ENCODE assay signal across 8 mouse cellular contexts in the genomic region with DNA sequence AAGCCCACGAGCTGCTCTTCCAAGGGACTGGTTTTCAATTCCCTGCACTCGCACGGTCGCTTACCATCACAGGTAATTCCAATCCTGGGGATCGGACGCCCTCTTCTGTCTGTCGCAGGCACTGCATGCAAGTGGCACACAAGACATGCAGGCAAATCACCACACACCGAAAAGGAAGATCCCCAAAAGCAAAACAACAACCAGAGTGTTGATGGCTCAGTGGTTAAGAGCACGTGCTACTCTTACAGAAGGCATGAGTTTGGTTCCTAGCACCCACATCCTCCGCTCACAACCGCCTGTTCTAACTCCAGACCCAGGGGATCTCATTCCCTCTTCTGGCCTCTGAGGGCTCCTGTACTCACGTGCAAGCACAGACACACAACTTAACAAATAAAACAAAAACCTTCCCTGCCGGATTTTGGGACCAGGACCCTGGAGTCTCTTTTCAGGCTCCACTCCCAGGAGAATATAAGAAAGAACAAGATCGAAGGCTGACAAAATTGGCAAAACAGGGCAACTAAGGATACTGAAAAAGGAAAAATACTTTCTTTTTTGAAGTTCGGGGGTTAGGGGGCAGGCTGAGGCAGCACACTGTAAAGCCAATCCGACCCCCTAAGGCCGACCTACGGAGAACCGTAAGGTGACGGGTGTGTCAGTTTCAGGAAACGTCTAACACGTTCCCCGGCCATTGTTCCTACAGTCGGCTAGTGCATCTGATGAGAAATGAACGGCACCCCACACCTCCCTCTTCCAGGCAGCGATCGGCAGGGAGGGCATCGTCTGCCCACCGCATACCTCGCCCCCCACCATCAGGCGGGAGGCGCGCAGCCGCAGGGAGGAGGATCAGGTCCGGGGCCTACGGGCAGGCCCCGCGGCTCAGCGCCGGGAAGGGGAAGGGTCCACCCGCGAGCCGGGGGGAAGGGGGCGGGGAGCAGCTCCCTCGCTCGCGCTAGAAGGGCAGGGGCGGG. TPM values are rescaled to one million over a fixed set of nuclear protein-coding genes. Genes with fewer than 3 reads are reported as not detected.
DNase-seq lines count a peak whose midpoint lies in the region; ATAC-seq and TF ChIP-seq lines count a peak whose summit lies in the region.

No protein-coding gene starts in this region.

- peak overlapping the region; percentile 76 for H3K4me3 ChIP-seq in intestine, postnatal 0 days (ENCODE audit: low read depth, low read length)
- H3K4me3 ChIP-seq in liver, adult 2 months (ENCODE audit: insufficient read depth, low read depth, low read length): peak overlapping the region; percentile 74
- peak overlapping the region; percentile 81 for H3K4me3 ChIP-seq in midbrain, postnatal 0 days (ENCODE audit: low read depth, low read length)
- peak overlapping the region; percentile 93 for H3K4me3 ChIP-seq in testis, adult 2 months (ENCODE audit: control insufficient read depth, low read depth, low read length)

- peak overlapping the region; percentile 87 for H3K9ac ChIP-seq in intestine, postnatal 0 days (ENCODE audit: low read depth, low read length)
- H3K9ac ChIP-seq in liver, adult 2 months (ENCODE audit: low read depth, low read length): peak overlapping the region; percentile 88
- peak overlapping the region; percentile 84 for H3K9ac ChIP-seq in midbrain, postnatal 0 days (replicated peaks; ENCODE audit: low read length, poor library complexity, severe bottlenecking)

- no peak for TF ChIP-seq POLR2A in liver, adult 2 months (IDR thresholded peaks at IDR 0.05; ENCODE audit: extremely low read depth, insufficient read depth, low read length)
- TF ChIP-seq POLR2A in testis, adult 2 months (IDR thresholded peaks at IDR 0.05; ENCODE audit: control insufficient read depth, low read depth, low read length): no peak

- peak; percentile 82 for TF ChIP-seq CTCF in intestine, postnatal 0 days (IDR thresholded peaks at IDR 0.05; ENCODE audit: low read depth)
- peak; percentile 87 for TF ChIP-seq CTCF in liver, adult 2 months (IDR thresholded peaks at IDR 0.05; ENCODE audit: low read depth, low read length)
- TF ChIP-seq CTCF in midbrain, postnatal 0 days (IDR thresholded peaks at IDR 0.05): peak; percentile 72
- TF ChIP-seq CTCF in testis, adult 2 months (IDR thresholded peaks at IDR 0.05; ENCODE audit: control insufficient read depth, insufficient read depth, insufficient replicate concordance, low read depth, low read length): peak; percentile 73; the same call in 1 of the 2 replicates

- peak; percentile 76 for DNase-seq in CD4-positive helper T cell, adult 2 months (ENCODE audit: low read depth, low spot score)
- peak; percentile 46 for DNase-seq in adrenal gland, adult 2 months
- peak; percentile 82 for DNase-seq in embryo, embryonic 10.5 days (ENCODE audit: low spot score)
- peak; percentile 40 for DNase-seq in liver, adult 2 months (ENCODE audit: extremely low read depth, low read depth, low spot score)
- DNase-seq in midbrain, postnatal 0 days (ENCODE audit: low spot score): peak; percentile 35

- peaks cover 33% of the 10 kb centered on the region for H3K36me3 ChIP-seq in intestine, postnatal 0 days (ENCODE audit: control insufficient read depth, insufficient read depth)
- H3K36me3 ChIP-seq in liver, adult 2 months (ENCODE audit: control insufficient read depth, insufficient read depth, low read length): peaks cover 22% of the 10 kb centered on the region
- peaks cover 12% of the 10 kb centered on the region for H3K36me3 ChIP-seq in midbrain, postnatal 0 days (ENCODE audit: insufficient read depth, low read length)
- H3K36me3 ChIP-seq in testis, adult 2 months (ENCODE audit: control insufficient read depth, insufficient read depth, low read length): peaks cover 2% of the 10 kb centered on the region

- H3K27me3 ChIP-seq in intestine, postnatal 0 days (replicated peaks; ENCODE audit: control insufficient read depth, insufficient read depth, low read length): no peaks in the 10 kb centered on the region
- no peaks in the 10 kb centered on the region for H3K27me3 ChIP-seq in liver, adult 2 months (ENCODE audit: control insufficient read depth, insufficient read depth, low read length)
- no peaks in the 10 kb centered on the region for H3K27me3 ChIP-seq in midbrain, postnatal 0 days (ENCODE audit: insufficient read depth, low read length)
- H3K27me3 ChIP-seq in testis, adult 2 months (ENCODE audit: control insufficient read depth, insufficient read depth, low read length): no peaks in the 10 kb centered on the region

- no peaks in the 10 kb centered on the region for H3K4me1 ChIP-seq in intestine, postnatal 0 days (replicated peaks; ENCODE audit: control insufficient read depth, insufficient read depth, low read length)
- peaks cover 12% of the 10 kb centered on the region for H3K4me1 ChIP-seq in liver, adult 2 months (ENCODE audit: control insufficient read depth, insufficient read depth, low read length)
- peaks cover 17% of the 10 kb centered on the region for H3K4me1 ChIP-seq in midbrain, postnatal 0 days (ENCODE audit: insufficient read depth, low read length)
- H3K4me1 ChIP-seq in testis, adult 2 months (ENCODE audit: control insufficient read depth, insufficient read depth, low read length): no peaks in the 10 kb centered on the region; the same call in 1 of the 2 replicates

- WGBS in intestine, postnatal 0 days: 2% methylated on average over 44 of the region's 48 CpGs
- 3% methylated on average over 48 of the region's 48 CpGs for WGBS in liver, adult 2 months
- 3% methylated on average over 38 of the region's 48 CpGs for WGBS in midbrain, postnatal 0 days

- peak; percentile 49 for ATAC-seq in granulocyte monocyte progenitor cell, adult 5-6 weeks (replicated peaks; ENCODE audit: poor library complexity, severe bottlenecking)
- ATAC-seq in intestine, postnatal 0 days: peak; percentile 8; the same call in 1 of the 2 replicates
- ATAC-seq in midbrain, postnatal 0 days (ENCODE audit: low FRiP score): peak; percentile 77

- H3K79me2 ChIP-seq in liver, adult 2 months (ENCODE audit: control insufficient read depth, insufficient read depth, low read length): peaks cover 10% of the 10 kb centered on the region; the same call in 1 of the 2 replicates

- H3K27ac ChIP-seq in intestine, postnatal 0 days (ENCODE audit: low read depth, low read length): peak overlapping the region; percentile 89
- H3K27ac ChIP-seq in liver, adult 2 months (replicated peaks; ENCODE audit: insufficient read depth, low read depth, low read length): no peak overlapping the region
- H3K27ac ChIP-seq in midbrain, postnatal 0 days (ENCODE audit: low read depth, low read length): peak overlapping the region; percentile 89
- H3K27ac ChIP-seq in testis, adult 2 months (ENCODE audit: control insufficient read depth, insufficient read depth, low read depth, low read length): peak overlapping the region; percentile 80

- peak overlapping the region; percentile 96 for H3K4me2 ChIP-seq in intestine, postnatal 0 days (replicated peaks; ENCODE audit: low read depth)
- H3K4me2 ChIP-seq in midbrain, postnatal 0 days (ENCODE audit: low read depth, low read length, poor library complexity, severe bottlenecking): peak overlapping the region; percentile 71

- H3K9me3 ChIP-seq in intestine, postnatal 0 days (ENCODE audit: control insufficient read depth): no peaks in the 10 kb centered on the region
- no peaks in the 10 kb centered on the region for H3K9me3 ChIP-seq in midbrain, postnatal 0 days (ENCODE audit: low read length)

RNA-seq across cellular contexts. Expression of a gene that starts 0.7 kb away (rescaled TPM):
- total RNA-seq in adrenal gland, adult 2 months (2021): 10 to 100 TPM; 43.0 to 53.0 TPM
- 44.8 and 75.6 TPM in 2 replicates for polyA plus RNA-seq in adrenal gland, adult 2 months (2012; rRNA removed)
- total RNA-seq in granulocyte monocyte progenitor cell, adult 5-6 weeks (2014; fragmentation: Nextera tagmentation): 31.3 and 33.5 TPM in 2 replicates
- 11.5 and 13.5 TPM in 2 replicates for total RNA-seq in granulocyte monocyte progenitor cell, adult 5-6 weeks (2017)
- 34.9 and 35.4 TPM in 2 replicates for polyA plus RNA-seq in intestine, postnatal 0 days (2015; fragmentation: Nextera tagmentation; extraction: Ambion mirVana)
- total RNA-seq in liver, adult 2 months (2014; rRNA removed): 20.7 and 20.8 TPM in 2 replicates
- polyA plus RNA-seq in liver, adult 2 months (2012; rRNA removed): 46.4 and 51.4 TPM in 2 replicates
- total RNA-seq in midbrain, postnatal 0 days (2014; rRNA removed): 17.6 and 23.9 TPM in 2 replicates
- 19.3 and 19.7 TPM in 2 replicates for polyA plus RNA-seq in midbrain, postnatal 0 days (2015; fragmentation: Nextera tagmentation; extraction: Ambion mirVana)
- 10.7 and 12.0 TPM in 2 replicates for polyA plus RNA-seq in testis, adult 2 months (2012; rRNA removed)

RNA-seq across cellular contexts. Expression of a gene that starts 1.1 kb away (rescaled TPM):
- total RNA-seq in adrenal gland, adult 2 months (2021): 10 to 100 TPM; 37.2 to 39.4 TPM
- polyA plus RNA-seq in adrenal gland, adult 2 months (2012; rRNA removed): 6.6 and 7.9 TPM in 2 replicates
- total RNA-seq in granulocyte monocyte progenitor cell, adult 5-6 weeks (2014; fragmentation: Nextera tagmentation): 129 and 164 TPM in 2 replicates
- 75.6 and 95.5 TPM in 2 replicates for total RNA-seq in granulocyte monocyte progenitor cell, adult 5-6 weeks (2017)
- 112 and 113 TPM in 2 replicates for polyA plus RNA-seq in intestine, postnatal 0 days (2015; fragmentation: Nextera tagmentation; extraction: Ambion mirVana)
- total RNA-seq in liver, adult 2 months (2014; rRNA removed): 17.6 and 20.4 TPM in 2 replicates
- polyA plus RNA-seq in liver, adult 2 months (2012; rRNA removed): 18.1 and 21.2 TPM in 2 replicates
- total RNA-seq in midbrain, postnatal 0 days (2014; rRNA removed): 69.5 and 83.4 TPM in 2 replicates
- polyA plus RNA-seq in midbrain, postnatal 0 days (2015; fragmentation: Nextera tagmentation; extraction: Ambion mirVana): 281 and 289 TPM in 2 replicates
- polyA plus RNA-seq in testis, adult 2 months (2012; rRNA removed): 73.9 and 101 TPM in 2 replicates

RNA-seq across cellular contexts. Expression of a gene that starts 49.4 kb away (rescaled TPM):
- not detected for total RNA-seq in adrenal gland, adult 2 months (2021)
- polyA plus RNA-seq in adrenal gland, adult 2 months (2012; rRNA removed): 0.10 TPM in 1 of 2 replicates, not detected in the other
- total RNA-seq in granulocyte monocyte progenitor cell, adult 5-6 weeks (2014; fragmentation: Nextera tagmentation): not detected in 2 replicates
- total RNA-seq in granulocyte monocyte progenitor cell, adult 5-6 weeks (2017): not detected in 2 replicates
- 1.5 and 1.9 TPM in 2 replicates for polyA plus RNA-seq in intestine, postnatal 0 days (2015; fragmentation: Nextera tagmentation; extraction: Ambion mirVana)
- 0.07 TPM in 1 of 2 replicates, not detected in the other for total RNA-seq in liver, adult 2 months (2014; rRNA removed)
- polyA plus RNA-seq in liver, adult 2 months (2012; rRNA removed): not detected in 2 replicates
- 4.9 and 6.6 TPM in 2 replicates for total RNA-seq in midbrain, postnatal 0 days (2014; rRNA removed)
- 2.9 and 3.3 TPM in 2 replicates for polyA plus RNA-seq in midbrain, postnatal 0 days (2015; fragmentation: Nextera tagmentation; extraction: Ambion mirVana)
- polyA plus RNA-seq in testis, adult 2 months (2012; rRNA removed): 6.9 and 7.6 TPM in 2 replicates

Comparison
In these comparisons a context has a peak if more than half of its experiments do, and no peak if none do; other contexts are left out.
1. ATAC-seq: peak in every context shown above with its lines; median percentile 77 in midbrain, postnatal 0 days; 49 in granulocyte monocyte progenitor cell, adult 5-6 weeks; 8 in intestine, postnatal 0 days.